Mouse (Mus musculus) bone marrow, adult 2 months (tissue): ENCODE data around the gene Pip5k1c.

ENCODE experiments used
- CTCF ChIP-seq: fragments of 200-500 bp; IDR thresholded peaks from 2 replicates; pipeline ENCODE4 v1.5.1; 2011; ENCODE audit warnings: low read length, control low read depth; ENCODE audit not compliant: control insufficient read depth, insufficient read depth
- POLR2A ChIP-seq: fragments of 200-500 bp; IDR thresholded peaks from 2 replicates; pipeline ENCODE4 v1.6.1; 2011; ENCODE audit warnings: low read depth, mild to moderate bottlenecking, control low read depth, low read length, borderline replicate concordance; ENCODE audit not compliant: control insufficient read depth

GRCm38 (mm10) chr10:81356991-81357844 is 64.5 kb downstream of the Pip5k1c start, which contains the start of gene Mfsd12:
- 0 out of 2 replicates have a peak, but pooled peaks have one; percentile 9 for TF ChIP-seq CTCF
- peak; percentile 91; the same call in 1 of the 2 replicates for TF ChIP-seq POLR2A
